Mouse (Mus musculus) olfactory bulb, adult 2 months (tissue): ENCODE measurements around the gene Cstf3. TPM values are rescaled to one million over a fixed set of nuclear protein-coding genes. Genes with fewer than 3 reads are reported as not detected.

ENCODE experiments used
- H3K27ac ChIP-seq: fragments of 200-500 bp; 2 replicates; pipeline ENCODE4 v1.5.1; 2012; ENCODE audit warnings: low read depth, low read length; ENCODE audit not compliant: insufficient read depth
- H3K4me1 ChIP-seq: fragments of 200-500 bp; 2 replicates; pipeline ENCODE4 v1.6.1; 2012; ENCODE audit warnings: low read length; ENCODE audit not compliant: control insufficient read depth, insufficient read depth
- H3K4me3 ChIP-seq: fragments of 200-500 bp; 2 replicates; pipeline ENCODE4 v1.5.1; 2012; ENCODE audit warnings: mild to moderate bottlenecking, low read depth, low read length, moderate library complexity; ENCODE audit not compliant: insufficient read depth
- CTCF ChIP-seq: fragments of 200-500 bp; IDR thresholded peaks from 2 replicates; pipeline ENCODE4 v1.5.1; 2012; ENCODE audit warnings: low read depth, mild to moderate bottlenecking, low read length, moderate library complexity; ENCODE audit not compliant: insufficient read depth
- POLR2A ChIP-seq: fragments of 200-500 bp; IDR thresholded peaks from 2 replicates; pipeline ENCODE4 v1.6.1; 2012; ENCODE audit warnings: mild to moderate bottlenecking, low read depth, low read length, moderate library complexity; ENCODE audit not compliant: insufficient read depth
- WGBS: fragments of 180-500 bp; shearing (Covaris S2); methylation state at CpG from one replicate; pipeline ENCODE4 v1.1.7; 2018; 5-methylcytosine and 5-hydroxymethylcytosine counted together
- polyA plus RNA-seq: library from polyadenylated mRNA; stranded (reverse); fragments of >200 nt; gene quantifications from 2 replicates; pipeline ENCODE4 v1.2.4, GENCODE M21; 2012; ENCODE audit warnings: low replicate concordance; ENCODE audit not compliant: missing spikeins, insufficient read depth, insufficient read length

The Cstf3 gene
- polyA plus RNA-seq, 1 experiment = not detected

GRCm38 (mm10) chr2:104590829-104591117, 450 bp downstream of the Cstf3 start:
- under 1% methylated on average over 19 of the region's 19 CpGs for WGBS
- Histone ChIP-seq H3K27ac (peak overlapping the region; percentile 76), H3K4me1 (0 out of 2 replicates have a peak, but pooled peaks cover 2% of the 10 kb centered on the region), H3K4me3 (peak overlapping the region; percentile 72)
- TF ChIP-seq POLR2A = no peak
- TF ChIP-seq CTCF = no peak

GRCm38 (mm10) chr2:104591141-104591540, 818 bp downstream of the Cstf3 start:
- H3K4me1 ChIP-seq = 0 out of 2 replicates have a peak, but pooled peaks cover 2% of the 10 kb centered on the region
- WGBS = under 1% methylated on average over 6 of the region's 6 CpGs
- no peak for TF ChIP-seq POLR2A
- TF ChIP-seq CTCF = no peak
- H3K4me3 ChIP-seq = peak overlapping the region; percentile 72
- H3K27ac ChIP-seq = peak overlapping the region; percentile 76; the same call in 1 of the 2 replicates

- Histone ChIP-seq H3K27ac (no peak overlapping the region), H3K4me3 (no peak overlapping the region), H3K4me1 (no peaks in the 10 kb centered on the region)
- TF ChIP-seq CTCF (no peak), POLR2A (no peak)
- 9% methylated on average over 1 of the region's 1 CpGs for WGBS
Observed at GRCm38 (mm10) chr2:104595063-104595462, 4.7 kb downstream of the Cstf3 start.

- 17% methylated on average over 1 of the region's 1 CpGs for WGBS
- H3K4me1 ChIP-seq = no peaks in the 10 kb centered on the region
- TF ChIP-seq POLR2A = no peak
- TF ChIP-seq CTCF = no peak
- no peak overlapping the region for H3K4me3 ChIP-seq
- H3K27ac ChIP-seq = no peak overlapping the region
Observed at GRCm38 (mm10) chr2:104603431-104603830, 13.1 kb downstream of the Cstf3 start.

- no peaks in the 10 kb centered on the region for H3K4me1 ChIP-seq
- WGBS = 59% methylated on average over 5 of the region's 5 CpGs
- no peak overlapping the region for H3K27ac ChIP-seq
- no peak for TF ChIP-seq POLR2A
- TF ChIP-seq CTCF = no peak
- H3K4me3 ChIP-seq = no peak overlapping the region
Observed at GRCm38 (mm10) chr2:104604718-104605117, 14.4 kb downstream of the Cstf3 start.

- TF ChIP-seq CTCF = no peak
- TF ChIP-seq POLR2A = no peak
- WGBS = 92% methylated on average over 1 of the region's 1 CpGs
- Histone ChIP-seq H3K4me3 (no peak overlapping the region), H3K27ac (no peak overlapping the region), H3K4me1 (no peaks in the 10 kb centered on the region)
Observed at GRCm38 (mm10) chr2:104605560-104605959, 15.2 kb downstream of the Cstf3 start.

GRCm38 (mm10) chr2:104614786-104615185, 24.5 kb downstream of the Cstf3 start:
- WGBS = 89% methylated on average over 3 of the region's 3 CpGs
- Histone ChIP-seq H3K4me1 (no peaks in the 10 kb centered on the region), H3K27ac (no peak overlapping the region), H3K4me3 (no peak overlapping the region)
- TF ChIP-seq POLR2A (no peak), CTCF (no peak)

GRCm38 (mm10) chr2:104615985-104616711, 25.8 kb downstream of the Cstf3 start:
- TF ChIP-seq POLR2A = no peak
- no peak for TF ChIP-seq CTCF
- Histone ChIP-seq H3K4me1 (no peaks in the 10 kb centered on the region), H3K4me3 (no peak overlapping the region), H3K27ac (no peak overlapping the region)
- WGBS = 89% methylated on average over 4 of the region's 4 CpGs

GRCm38 (mm10) chr2:104658659-104659058, 68.3 kb downstream of the Cstf3 start:
- no peak for TF ChIP-seq CTCF
- TF ChIP-seq POLR2A = no peak
- H3K4me3 ChIP-seq = no peak overlapping the region
- 87% methylated on average over 1 of the region's 1 CpGs for WGBS
- no peak overlapping the region for H3K27ac ChIP-seq
- no peaks in the 10 kb centered on the region for H3K4me1 ChIP-seq
